Mouse (Mus musculus) heart, postnatal 4 days (tissue): Measurements from ENCODE around the gene Idua. TPM values are rescaled to one million over a fixed set of nuclear protein-coding genes. Genes with fewer than 3 reads are reported as not detected.

Source experiments
- DNase-seq: peaks from one replicate; pipeline ENCODE4 v3.0.0; 2021
- total RNA-seq, 2 experiments: library from RNA; stranded (reverse); gene quantifications; 2 replicates each; pipeline ENCODE4 v1.2.3; 2021

Idua gene
- total RNA-seq, 2 experiments from 2014 or later: 12.9 to 15.3 TPM

- DNase-seq: no peak
Observed at GRCm38 (mm10) chr5:108689091-108689490, 29.0 kb downstream of the Idua start.

- DNase-seq: no peak
Observed at GRCm38 (mm10) chr5:108691152-108691551, 31.0 kb downstream of the Idua start.

GRCm38 (mm10) chr5:108692271-108692670, 32.1 kb downstream of the Idua start, which contains the start of gene Fgfrl1:
Gene Fgfrl1, plus strand, starts transcription at chr5:108692382.
- DNase-seq: peak; percentile 74

- peak; percentile 90 for DNase-seq
Observed at GRCm38 (mm10) chr5:108693872-108694288, 33.7 kb downstream of the Idua start.

GRCm38 (mm10) chr5:108694352-108695261, 34.5 kb downstream of the Idua start:
- DNase-seq: peak; percentile 51

- no peak for DNase-seq
Observed at GRCm38 (mm10) chr5:108695861-108696260, 35.7 kb downstream of the Idua start.

- DNase-seq: no peak
Observed at GRCm38 (mm10) chr5:108696542-108696941, 36.4 kb downstream of the Idua start.

GRCm38 (mm10) chr5:108697341-108697753, 37.2 kb downstream of the Idua start:
- DNase-seq: no peak

- no peak for DNase-seq
Observed at GRCm38 (mm10) chr5:108700346-108700745, 40.2 kb downstream of the Idua start.

- DNase-seq: no peak
Observed at GRCm38 (mm10) chr5:108701341-108702021, 41.4 kb downstream of the Idua start.

- no peak for DNase-seq
Observed at GRCm38 (mm10) chr5:108703754-108704626, 43.9 kb downstream of the Idua start.

- DNase-seq: no peak
Observed at GRCm38 (mm10) chr5:108707758-108708157, 47.6 kb downstream of the Idua start.

GRCm38 (mm10) chr5:108708419-108708818, 48.3 kb downstream of the Idua start:
- no peak for DNase-seq

- DNase-seq: no peak
Observed at GRCm38 (mm10) chr5:108708981-108709731, 49.0 kb downstream of the Idua start.

- DNase-seq: no peak
Observed at GRCm38 (mm10) chr5:108711968-108712367, 51.8 kb downstream of the Idua start.

GRCm38 (mm10) chr5:108713096-108713495, 53.0 kb downstream of the Idua start:
- DNase-seq: no peak

- no peak for DNase-seq
Observed at GRCm38 (mm10) chr5:108713691-108714090, 53.6 kb downstream of the Idua start.

- DNase-seq: peak; percentile 28
Observed at GRCm38 (mm10) chr5:108714149-108714548, 54.0 kb downstream of the Idua start.

- DNase-seq: no peak
Observed at GRCm38 (mm10) chr5:108715974-108716373, 55.8 kb downstream of the Idua start.

GRCm38 (mm10) chr5:108718051-108718450, 57.9 kb downstream of the Idua start:
- no peak for DNase-seq

- DNase-seq: no peak
Observed at GRCm38 (mm10) chr5:108719761-108720160, 59.6 kb downstream of the Idua start.

- no peak for DNase-seq
Observed at GRCm38 (mm10) chr5:108724006-108724405, 63.9 kb downstream of the Idua start.
